Mouse (Mus musculus) midbrain, postnatal 0 days (tissue): ENCODE measurements around the gene Rmnd5b. TPM values are rescaled to one million over a fixed set of nuclear protein-coding genes. Genes with fewer than 3 reads are reported as not detected.
A peak's percentile ranks its signal among the peaks of the same experiment; 100 is the strongest.

Source experiments
- ATAC-seq: fragments of 200-750 bp; cut with Nextera tagmentation; 2 replicates; pipeline ENCODE4 v1.8.0; 2017; ENCODE audit warnings: moderate number of reproducible peaks, mild to moderate bottlenecking, moderate TSS enrichment, moderate library complexity; ENCODE audit not compliant: low FRiP score
- DNase-seq: peaks from one replicate; pipeline ENCODE4 v3.0.0-alpha.2; 2015; ENCODE audit warnings: low spot score
- H3K27ac ChIP-seq: fragments of 300-500 bp; sonication (generic); 2 replicates; pipeline ENCODE4 v1.5.1; 2014; ENCODE audit warnings: low read depth, mild to moderate bottlenecking, low read length, mixed read lengths
- H3K27me3 ChIP-seq: fragments of 300-500 bp; sonication (generic); 2 replicates; pipeline ENCODE4 v1.6.1; 2014; ENCODE audit warnings: low read length, control low read depth, mixed read lengths; ENCODE audit not compliant: insufficient read depth
- H3K36me3 ChIP-seq: fragments of 300-500 bp; sonication (generic); 2 replicates; pipeline ENCODE4 v1.6.1; 2014; ENCODE audit warnings: low read length, control low read depth, mixed read lengths; ENCODE audit not compliant: insufficient read depth
- H3K4me1 ChIP-seq: fragments of 300-500 bp; sonication (generic); 2 replicates; pipeline ENCODE4 v1.6.1; 2014; ENCODE audit warnings: mild to moderate bottlenecking, control low read depth, antibody characterized with exemption, low read length, mixed read lengths; ENCODE audit not compliant: insufficient read depth
- H3K4me2 ChIP-seq: fragments of 300-500 bp; sonication (generic); 2 replicates; pipeline ENCODE4 v1.6.1; 2014; ENCODE audit warnings: low read depth, mild to moderate bottlenecking, low read length, mixed read lengths; ENCODE audit not compliant: poor library complexity, severe bottlenecking
- H3K4me3 ChIP-seq: fragments of 300-500 bp; sonication (generic); 2 replicates; pipeline ENCODE4 v1.5.1; 2014; ENCODE audit warnings: low read depth, mild to moderate bottlenecking, low read length, moderate library complexity
- H3K9ac ChIP-seq: fragments of 300-500 bp; sonication (generic); replicated peaks from 2 replicates; pipeline ENCODE4 v1.6.1; 2014; ENCODE audit warnings: mild to moderate bottlenecking, low read length, moderate library complexity, mixed read lengths; ENCODE audit not compliant: poor library complexity, severe bottlenecking
- H3K9me3 ChIP-seq: fragments of 300-500 bp; sonication (generic); 2 replicates; pipeline ENCODE4 v1.6.1; 2016; ENCODE audit warnings: low read length, control low read depth
- CTCF ChIP-seq: IDR thresholded peaks from 2 replicates; pipeline ENCODE4 v1.5.1; 2016; ENCODE audit warnings: antibody characterized with exemption, mild to moderate bottlenecking
- WGBS: fragments of 180-500 bp; shearing (Covaris S2); extraction: QIAGEN DNeasy Blood & Tissue Kit; methylation state at CpG from one replicate; pipeline ENCODE4 v1.1.7; 2014; 5-methylcytosine and 5-hydroxymethylcytosine counted together
- polyA plus RNA-seq: library from polyadenylated mRNA; unstranded; fragments of >200 nt; fragmentation: Nextera tagmentation; extraction: Ambion mirVana; gene quantifications from 2 replicates; pipeline ENCODE4 v1.2.1, GENCODE M21; 2015
- total RNA-seq: library from RNA; depleted of rRNA; stranded (reverse); fragments of >200 nt; gene quantifications from 2 replicates; pipeline ENCODE4 v1.2.3, GENCODE M21; 2014

Gene Rmnd5b
- total and polyA plus RNA-seq, 2 experiments from 2014 or later: 66.0 to 70.1 TPM

- ATAC-seq (no peak), DNase-seq (no peak)
- no peaks in the 10 kb centered on the region for H3K27me3 ChIP-seq
- no peak overlapping the region for H3K27ac ChIP-seq
- H3K9ac ChIP-seq: no peak overlapping the region
- WGBS: 84% methylated on average over 7 of the region's 7 CpGs
- no peaks in the 10 kb centered on the region for H3K4me1 ChIP-seq
- H3K4me2 ChIP-seq: no peak overlapping the region
- TF ChIP-seq CTCF: no peak
- no peaks in the 10 kb centered on the region for H3K9me3 ChIP-seq
- no peak overlapping the region for H3K4me3 ChIP-seq
- H3K36me3 ChIP-seq: peaks cover 41% of the 10 kb centered on the region
Observed at GRCm38 (mm10) chr11:51591168-51591567, 44.5 kb downstream of the Rmnd5b start.

- H3K27me3 ChIP-seq: no peaks in the 10 kb centered on the region
- H3K27ac ChIP-seq: no peak overlapping the region
- TF ChIP-seq CTCF: no peak
- H3K36me3 ChIP-seq: peaks cover 33% of the 10 kb centered on the region
- H3K9me3 ChIP-seq: no peaks in the 10 kb centered on the region
- no peak for DNase-seq
- no peak overlapping the region for H3K4me3 ChIP-seq
- peaks cover 1% of the 10 kb centered on the region; the same call in 1 of the 2 replicates for H3K4me1 ChIP-seq
- no peak for ATAC-seq
- H3K9ac ChIP-seq: no peak overlapping the region
- no peak overlapping the region for H3K4me2 ChIP-seq
Observed at GRCm38 (mm10) chr11:51590002-51590401, 45.7 kb downstream of the Rmnd5b start.

- Histone ChIP-seq H3K9ac (no peak overlapping the region), H3K9me3 (no peaks in the 10 kb centered on the region), H3K4me2 (no peak overlapping the region), H3K4me1 (peaks cover 3% of the 10 kb centered on the region; the same call in 1 of the 2 replicates), H3K27me3 (no peaks in the 10 kb centered on the region), H3K4me3 (no peak overlapping the region), H3K36me3 (peaks cover 26% of the 10 kb centered on the region), H3K27ac (no peak overlapping the region)
- TF ChIP-seq CTCF: no peak
- ATAC-seq (no peak), DNase-seq (no peak)
- whole genome bisulfite sequencing: 97% methylated on average over 3 of the region's 3 CpGs
Observed at GRCm38 (mm10) chr11:51588833-51589232, 46.9 kb downstream of the Rmnd5b start.

GRCm38 (mm10) chr11:51587059-51587458 is 48.6 kb downstream of the Rmnd5b start:
- Histone ChIP-seq H3K4me3 (no peak overlapping the region), H3K36me3 (peaks cover 18% of the 10 kb centered on the region; the same call in 1 of the 2 replicates), H3K27ac (no peak overlapping the region), H3K9me3 (no peaks in the 10 kb centered on the region), H3K27me3 (no peaks in the 10 kb centered on the region), H3K4me1 (peaks cover 3% of the 10 kb centered on the region; the same call in 1 of the 2 replicates), H3K4me2 (no peak overlapping the region), H3K9ac (no peak overlapping the region)
- no peak for TF ChIP-seq CTCF
- WGBS: 89% methylated on average over 1 of the region's 1 CpGs
- ATAC-seq (no peak), DNase-seq (no peak)

- H3K9ac ChIP-seq: no peak overlapping the region
- DNase-seq (no peak), ATAC-seq (no peak)
- WGBS: 91% methylated on average over 13 of the region's 13 CpGs
- no peaks in the 10 kb centered on the region for H3K9me3 ChIP-seq
- H3K27ac ChIP-seq: no peak overlapping the region
- no peak overlapping the region for H3K4me3 ChIP-seq
- peaks cover 13% of the 10 kb centered on the region; the same call in 1 of the 2 replicates for H3K36me3 ChIP-seq
- H3K4me2 ChIP-seq: no peak overlapping the region
- TF ChIP-seq CTCF: no peak
- H3K27me3 ChIP-seq: no peaks in the 10 kb centered on the region
- H3K4me1 ChIP-seq: peaks cover 3% of the 10 kb centered on the region; the same call in 1 of the 2 replicates
Observed at GRCm38 (mm10) chr11:51586411-51586810, 49.3 kb downstream of the Rmnd5b start.

- DNase-seq (no peak), ATAC-seq (no peak)
- Histone ChIP-seq H3K4me1 (peaks cover 3% of the 10 kb centered on the region; the same call in 1 of the 2 replicates), H3K27me3 (no peaks in the 10 kb centered on the region), H3K4me2 (peak overlapping the region; percentile 88), H3K9me3 (no peaks in the 10 kb centered on the region), H3K36me3 (peaks cover 10% of the 10 kb centered on the region; the same call in 1 of the 2 replicates), H3K4me3 (peak overlapping the region; percentile 60; the same call in 1 of the 2 replicates), H3K9ac (no peak overlapping the region), H3K27ac (no peak overlapping the region)
- no peak for TF ChIP-seq CTCF
- WGBS: 59% methylated on average over 8 of the region's 8 CpGs
Observed at GRCm38 (mm10) chr11:51585608-51586252, 50.0 kb downstream of the Rmnd5b start.
